Mouse (Mus musculus): ENCODE measurements around the gene Cherp.

DNA sequence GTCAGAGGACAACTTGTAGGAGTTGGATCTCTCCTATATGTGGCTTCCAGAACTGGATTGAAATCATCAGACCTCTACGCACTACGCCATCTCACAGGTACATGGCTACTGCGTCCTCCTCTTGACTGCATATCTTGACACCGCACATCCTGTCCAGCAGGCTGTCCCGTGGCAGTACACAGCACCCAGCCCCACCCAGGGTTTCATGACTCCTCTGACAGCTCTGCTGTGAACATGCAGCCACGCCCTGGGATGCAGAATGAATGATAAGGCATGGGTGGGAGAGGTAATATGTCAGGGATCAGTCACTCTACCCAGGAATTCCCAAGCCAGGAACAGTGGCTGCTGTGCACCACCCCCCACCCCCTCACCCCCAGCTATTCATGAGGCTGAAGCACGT lies 61.2 kb downstream of the Cherp start:
- TF ChIP-seq CTCF (IDR thresholded peaks at IDR 0.05; ENCODE audit: low read depth, low read length): no peak
- no peak for TF ChIP-seq GATA2 (IDR thresholded peaks at IDR 0.05; ENCODE audit: borderline replicate concordance, low read depth, low read length)
- no peak for TF ChIP-seq GATA1 (IDR thresholded peaks at IDR 0.05; ENCODE audit: borderline replicate concordance, low read length)

All from G1E (cell line).